In genomic region chr3:94382308-94382707, GRCm38 (mm10) we compare ENCODE assay signal across 21 mouse cellular contexts. TPM values are rescaled to one million over a fixed set of nuclear protein-coding genes. Genes with fewer than 3 reads are reported as not detected.
"Had no signal": no experiment of that assay in that cellular context is flagged by ENCODE, and none has a peak within 500 bp of the region (broad histone marks: within the 10 kb centered on the region; RNA-seq: fewer than 3 reads in every experiment).

No protein-coding gene starts in this region.

- H3K9ac ChIP-seq: intestine, embryonic 15.5 days; liver, embryonic 15.5 days; midbrain, embryonic 15.5 days; neural tube, embryonic 13.5 days had no signal

- DNase-seq: kidney, adult 18-20 months; kidney, postnatal 10 days; kidney, postnatal 4 days; lung, adult 2 months; lung, postnatal 36 days; right cerebral cortex, postnatal 14 days had no signal

- H3K27ac ChIP-seq: intestine, embryonic 15.5 days; limb, embryonic 10.5 days; liver, embryonic 15.5 days; midbrain, embryonic 10.5 days; midbrain, embryonic 15.5 days; neural tube, embryonic 13.5 days had no signal

- H3K4me3 ChIP-seq: intestine, embryonic 15.5 days; limb, embryonic 10.5 days; liver, embryonic 15.5 days; midbrain, embryonic 10.5 days; midbrain, embryonic 15.5 days; neural tube, embryonic 13.5 days had no signal

- H3K9me3 ChIP-seq: intestine, embryonic 15.5 days; limb, embryonic 10.5 days; liver, embryonic 15.5 days; midbrain, embryonic 10.5 days; midbrain, embryonic 15.5 days; neural tube, embryonic 13.5 days had no signal

- H3K4me1 ChIP-seq: intestine, embryonic 15.5 days; liver, embryonic 15.5 days; neural tube, embryonic 13.5 days had no signal

- H3K27me3 ChIP-seq: intestine, embryonic 15.5 days; liver, embryonic 15.5 days; midbrain, embryonic 15.5 days; neural tube, embryonic 13.5 days had no signal

- H3K36me3 ChIP-seq: intestine, embryonic 15.5 days; limb, embryonic 10.5 days; liver, embryonic 15.5 days; midbrain, embryonic 10.5 days; midbrain, embryonic 15.5 days; neural tube, embryonic 13.5 days had no signal

- H3K4me2 ChIP-seq: intestine, embryonic 15.5 days; liver, embryonic 11.5 days; liver, embryonic 15.5 days; midbrain, embryonic 15.5 days; neural tube, embryonic 13.5 days had no signal

- ATAC-seq: intestine, embryonic 15.5 days; lung, postnatal 0 days; midbrain, embryonic 15.5 days had no signal

RNA-seq across cellular contexts. Expression of gene Lingo4, which starts 16.0 kb away (rescaled TPM):
- total RNA-seq: megakaryocyte, adult 5-6 weeks had no signal
- polyA plus RNA-seq: limb, embryonic 10.5 days; liver, embryonic 11.5 days had no signal

RNA-seq across cellular contexts. Expression of gene C2cd4d, which starts 20.1 kb away (rescaled TPM):
- total RNA-seq: megakaryocyte, adult 5-6 weeks had no signal
- polyA plus RNA-seq: liver, embryonic 11.5 days had no signal

RNA-seq across cellular contexts. Expression of gene Tdrkh, which starts 30.8 kb away (rescaled TPM):
- polyA plus RNA-seq: small intestine, adult 2 months had no signal

RNA-seq across cellular contexts. Expression of gene Them5, which starts 40.4 kb away (rescaled TPM):
- total RNA-seq: layer of hippocampus, adult 8-10 months; layer of hippocampus, postnatal 14 days; left cerebral cortex, adult 18-20 months; left cerebral cortex, postnatal 14 days; megakaryocyte, adult 5-6 weeks had no signal
- polyA plus RNA-seq: intestine, embryonic 15.5 days; kidney, embryonic 14.5 days; limb, embryonic 10.5 days; liver, embryonic 11.5 days; liver, embryonic 15.5 days; midbrain, embryonic 10.5 days; midbrain, embryonic 15.5 days; neural tube, embryonic 13.5 days; small intestine, adult 2 months had no signal
